Mouse (Mus musculus) thymus, adult 2 months (tissue): ENCODE results near the gene Il27ra.

ENCODE experiments used
- CTCF ChIP-seq: fragments of 200-500 bp; IDR thresholded peaks from 2 replicates; pipeline ENCODE4 v1.5.1; 2012; ENCODE audit warnings: mild to moderate bottlenecking, control low read depth, low read length, moderate library complexity, borderline replicate concordance; ENCODE audit not compliant: control insufficient read depth, poor library complexity, insufficient read depth; ENCODE audit errors: extremely low read depth
- POLR2A ChIP-seq: fragments of 200-500 bp; IDR thresholded peaks from 2 replicates; pipeline ENCODE4 v1.6.1; 2012; ENCODE audit warnings: mild to moderate bottlenecking, low read length, control low read depth, moderate library complexity; ENCODE audit not compliant: control insufficient read depth, poor library complexity, insufficient read depth; ENCODE audit errors: extremely low read depth

DNA sequence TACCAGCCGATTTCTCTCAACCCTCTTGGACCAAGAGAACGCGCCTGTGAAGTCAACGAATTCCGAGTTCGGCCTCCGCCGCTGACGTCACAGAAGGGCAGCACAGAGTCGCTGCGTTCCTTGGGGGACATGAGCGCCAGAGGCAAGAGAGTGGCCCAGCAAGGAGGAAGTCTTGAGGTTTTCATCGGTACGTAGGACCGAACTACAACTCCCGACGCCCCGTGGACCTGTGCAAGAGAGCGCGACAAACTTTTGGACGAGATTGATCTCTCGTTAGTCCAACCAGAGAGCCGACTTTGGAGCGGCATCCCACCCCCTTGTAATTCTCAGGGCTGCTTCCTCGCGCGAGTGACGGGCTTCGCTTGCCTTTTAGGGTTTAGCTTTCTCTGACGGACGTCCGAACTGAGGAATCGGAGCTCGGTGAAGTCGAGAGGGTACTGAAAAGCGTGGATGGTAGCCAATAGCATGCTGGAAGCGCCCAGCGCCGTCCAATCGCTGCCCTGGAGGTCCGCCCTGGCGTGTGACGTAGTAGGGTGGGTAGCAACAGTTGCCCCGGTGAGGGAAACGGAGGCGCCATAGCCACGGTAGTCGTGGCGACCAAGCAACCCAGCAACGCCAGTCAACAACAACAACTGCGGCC lies 24.0 kb upstream of the Il27ra start, which contains the start of gene Rfx1:
- peak; percentile 84 for TF ChIP-seq POLR2A
- TF ChIP-seq CTCF, result no peak
